ENCODE assay signal across 8 mouse cellular contexts in the genomic region with DNA sequence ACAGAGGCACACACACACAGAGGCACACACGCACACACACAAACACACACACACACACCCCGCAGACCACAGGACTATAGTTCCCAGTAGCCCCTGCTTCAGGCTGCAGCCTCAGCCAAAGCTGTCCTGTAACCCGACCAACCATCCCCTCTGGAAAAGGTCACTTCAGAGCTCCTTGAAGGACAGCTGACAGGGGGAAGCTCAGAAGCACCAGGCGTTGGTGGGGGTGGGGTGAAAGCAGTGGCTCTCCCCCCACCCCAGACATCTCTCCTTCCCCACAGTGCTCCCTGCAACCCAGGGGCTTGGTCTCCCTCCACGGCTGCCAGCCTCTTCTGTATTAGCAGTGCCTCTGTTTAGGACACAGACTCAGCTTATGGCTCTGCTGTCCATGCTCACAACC. TPM values are rescaled to one million over a fixed set of nuclear protein-coding genes. Genes with fewer than 3 reads are reported as not detected.
A peak's percentile ranks its signal among the peaks of the same experiment; 100 is the strongest.
DNase-seq lines count a peak whose midpoint lies in the region; ATAC-seq and TF ChIP-seq lines count a peak whose summit lies in the region.
"Had no signal": no experiment of that assay in that cellular context is flagged by ENCODE, and none has a peak within 500 bp of the region (broad histone marks: within the 10 kb centered on the region; RNA-seq: fewer than 3 reads in every experiment).

No protein-coding gene starts in this region.

- DNase-seq in hindbrain, embryonic 14.5 days (ENCODE audit: low spot score), result no peak
- DNase-seq in stomach, postnatal 0 days (ENCODE audit: low spot score), result no peak
- no peak for DNase-seq in right cerebral cortex, postnatal 36 days (ENCODE audit: low spot score in 2 of 2)

- TF ChIP-seq CTCF in stomach, postnatal 0 days (IDR thresholded peaks at IDR 0.05; ENCODE audit: low read depth), result no peak

- no peak for TF ChIP-seq EP300 in stomach, postnatal 0 days (optimal IDR thresholded peaks at IDR 0.05)

- WGBS in hindbrain, embryonic 12.5 days, result 43% methylated on average over 5 of the region's 5 CpGs
- WGBS in hindbrain, embryonic 16.5 days, result 51% methylated on average over 5 of the region's 5 CpGs
- 40% methylated on average over 5 of the region's 5 CpGs for WGBS in midbrain, embryonic 13.5 days
- 42% methylated on average over 5 of the region's 5 CpGs for WGBS in midbrain, embryonic 16.5 days
- 50% methylated on average over 5 of the region's 5 CpGs for WGBS in hindbrain, embryonic 14.5 days
- WGBS in stomach, postnatal 0 days, result 42% methylated on average over 5 of the region's 5 CpGs

- 0 out of 2 replicates have a peak, but pooled peaks cover 4% of the 10 kb centered on the region for H3K27me3 ChIP-seq in hindbrain, embryonic 12.5 days
- no peaks in the 10 kb centered on the region for H3K27me3 ChIP-seq in hindbrain, embryonic 16.5 days (replicated peaks; ENCODE audit: control insufficient read depth, insufficient read depth, low read length)
- H3K27me3 ChIP-seq in midbrain, embryonic 13.5 days, result no peaks in the 10 kb centered on the region
- no peaks in the 10 kb centered on the region for H3K27me3 ChIP-seq in midbrain, embryonic 16.5 days (ENCODE audit: control insufficient read depth, insufficient read depth, low read depth, low read length)
- no peaks in the 10 kb centered on the region for H3K27me3 ChIP-seq in hindbrain, embryonic 14.5 days (ENCODE audit: control insufficient read depth, insufficient read depth, low read length)
- H3K27me3 ChIP-seq in stomach, postnatal 0 days (ENCODE audit: control insufficient read depth, insufficient read depth, low read length), result no peaks in the 10 kb centered on the region

- no peak for ATAC-seq in hindbrain, embryonic 12.5 days (ENCODE audit: low FRiP score)
- ATAC-seq in hindbrain, embryonic 16.5 days, result no peak
- 0 out of 2 replicates have a peak, but pooled peaks have one; percentile 4 for ATAC-seq in midbrain, embryonic 13.5 days
- ATAC-seq in midbrain, embryonic 16.5 days, result no peak
- no peak for ATAC-seq in hindbrain, embryonic 14.5 days (ENCODE audit: low FRiP score)
- no peak for ATAC-seq in stomach, postnatal 0 days (ENCODE audit: low FRiP score, low TSS enrichment)

- no peak overlapping the region for H3K4me3 ChIP-seq in hindbrain, embryonic 12.5 days
- H3K4me3 ChIP-seq in hindbrain, embryonic 16.5 days (ENCODE audit: low read length), result no peak overlapping the region
- H3K4me3 ChIP-seq in midbrain, embryonic 13.5 days (replicated peaks), result no peak overlapping the region
- H3K4me3 ChIP-seq in midbrain, embryonic 16.5 days (ENCODE audit: low read depth, low read length), result no peak overlapping the region
- H3K4me3 ChIP-seq in hindbrain, embryonic 14.5 days (replicated peaks; ENCODE audit: low read length), result no peak overlapping the region
- no peak overlapping the region for H3K4me3 ChIP-seq in stomach, postnatal 0 days (ENCODE audit: low read depth, low read length)
- H3K4me3 ChIP-seq: erythroblast, embryonic 14.5 days had no signal

- H3K27ac ChIP-seq in hindbrain, embryonic 12.5 days, result peak overlapping the region; percentile 35; the same call in 1 of the 2 replicates
- H3K27ac ChIP-seq in hindbrain, embryonic 16.5 days (ENCODE audit: low read depth, low read length), result no peak overlapping the region; the same call in 1 of the 2 replicates
- 0 out of 2 replicates have a peak overlapping the region, but pooled peaks have one; percentile 9 for H3K27ac ChIP-seq in midbrain, embryonic 13.5 days
- no peak overlapping the region for H3K27ac ChIP-seq in midbrain, embryonic 16.5 days (ENCODE audit: low read length)
- peak overlapping the region; percentile 26; the same call in 1 of the 2 replicates for H3K27ac ChIP-seq in hindbrain, embryonic 14.5 days
- H3K27ac ChIP-seq in stomach, postnatal 0 days (replicated peaks), result peak overlapping the region; percentile 56

- H3K9ac ChIP-seq in hindbrain, embryonic 12.5 days, result 0 out of 2 replicates have a peak overlapping the region, but pooled peaks have one; percentile 8
- H3K9ac ChIP-seq in hindbrain, embryonic 16.5 days (ENCODE audit: low read depth, low read length), result no peak overlapping the region
- 0 out of 2 replicates have a peak overlapping the region, but pooled peaks have one; percentile 32 for H3K9ac ChIP-seq in midbrain, embryonic 13.5 days (replicated peaks)
- no peak overlapping the region for H3K9ac ChIP-seq in midbrain, embryonic 16.5 days (ENCODE audit: low read depth, low read length)
- H3K9ac ChIP-seq in hindbrain, embryonic 14.5 days, result no peak overlapping the region
- H3K9ac ChIP-seq in stomach, postnatal 0 days (ENCODE audit: low read length), result no peak overlapping the region

- H3K4me1 ChIP-seq in hindbrain, embryonic 12.5 days, result peaks cover 15% of the 10 kb centered on the region
- H3K4me1 ChIP-seq in hindbrain, embryonic 16.5 days (ENCODE audit: control insufficient read depth, insufficient read depth, low read depth, low read length), result 0 out of 2 replicates have a peak, but pooled peaks cover 6% of the 10 kb centered on the region
- peaks cover 18% of the 10 kb centered on the region for H3K4me1 ChIP-seq in midbrain, embryonic 13.5 days (replicated peaks)
- H3K4me1 ChIP-seq in midbrain, embryonic 16.5 days (ENCODE audit: control insufficient read depth, insufficient read depth, low read length), result no peaks in the 10 kb centered on the region; the same call in 1 of the 2 replicates
- H3K4me1 ChIP-seq in hindbrain, embryonic 14.5 days (replicated peaks; ENCODE audit: control insufficient read depth, insufficient read depth, low read length), result 0 out of 2 replicates have a peak, but pooled peaks cover 8% of the 10 kb centered on the region
- H3K4me1 ChIP-seq in stomach, postnatal 0 days (replicated peaks; ENCODE audit: control insufficient read depth, insufficient read depth), result no peaks in the 10 kb centered on the region; the same call in 1 of the 2 replicates

- H3K36me3 ChIP-seq in hindbrain, embryonic 12.5 days, result peaks cover 11% of the 10 kb centered on the region
- no peaks in the 10 kb centered on the region for H3K36me3 ChIP-seq in hindbrain, embryonic 16.5 days (ENCODE audit: control insufficient read depth, insufficient read depth, low read length)
- peaks cover 14% of the 10 kb centered on the region; the same call in 1 of the 2 replicates for H3K36me3 ChIP-seq in midbrain, embryonic 13.5 days
- no peaks in the 10 kb centered on the region for H3K36me3 ChIP-seq in midbrain, embryonic 16.5 days (ENCODE audit: control insufficient read depth, insufficient read depth, low read length)
- H3K36me3 ChIP-seq in hindbrain, embryonic 14.5 days (replicated peaks; ENCODE audit: control insufficient read depth, insufficient read depth), result peaks cover 11% of the 10 kb centered on the region
- no peaks in the 10 kb centered on the region for H3K36me3 ChIP-seq in stomach, postnatal 0 days (ENCODE audit: control insufficient read depth, insufficient read depth, low read length)

- H3K9me3 ChIP-seq in hindbrain, embryonic 12.5 days (replicated peaks), result no peaks in the 10 kb centered on the region
- no peaks in the 10 kb centered on the region for H3K9me3 ChIP-seq in hindbrain, embryonic 16.5 days (ENCODE audit: control insufficient read depth, low read length)
- H3K9me3 ChIP-seq in midbrain, embryonic 13.5 days, result no peaks in the 10 kb centered on the region
- H3K9me3 ChIP-seq in midbrain, embryonic 16.5 days (replicated peaks; ENCODE audit: control insufficient read depth, low read length, poor library complexity, severe bottlenecking), result no peaks in the 10 kb centered on the region
- H3K9me3 ChIP-seq in hindbrain, embryonic 14.5 days (ENCODE audit: control insufficient read depth, low read length), result no peaks in the 10 kb centered on the region
- H3K9me3 ChIP-seq in stomach, postnatal 0 days (ENCODE audit: control insufficient read depth, low read length), result no peaks in the 10 kb centered on the region

- no peak overlapping the region for H3K4me2 ChIP-seq in hindbrain, embryonic 12.5 days (replicated peaks)
- H3K4me2 ChIP-seq in hindbrain, embryonic 16.5 days (ENCODE audit: low read length), result no peak overlapping the region
- no peak overlapping the region for H3K4me2 ChIP-seq in midbrain, embryonic 13.5 days (replicated peaks)
- no peak overlapping the region for H3K4me2 ChIP-seq in midbrain, embryonic 16.5 days (ENCODE audit: low read length)
- H3K4me2 ChIP-seq in hindbrain, embryonic 14.5 days (replicated peaks), result no peak overlapping the region
- H3K4me2 ChIP-seq in stomach, postnatal 0 days (replicated peaks; ENCODE audit: low read depth), result no peak overlapping the region

RNA-seq across cellular contexts. Expression of gene Pygm, which starts 0.7 kb away (rescaled TPM):
- 1.8 and 3.9 TPM in 2 replicates for polyA plus RNA-seq in hindbrain, embryonic 12.5 days (2016; fragmentation: Nextera tagmentation; extraction: Ambion mirVana)
- 10.2 and 13.2 TPM in 2 replicates for polyA plus RNA-seq in hindbrain, embryonic 16.5 days (2015; fragmentation: Nextera tagmentation; extraction: Ambion mirVana)
- polyA plus RNA-seq in midbrain, embryonic 13.5 days (2015; fragmentation: Nextera tagmentation; extraction: Ambion mirVana), result 1.9 and 2.2 TPM in 2 replicates
- 7.3 and 7.5 TPM in 2 replicates for polyA plus RNA-seq in midbrain, embryonic 16.5 days (2015; fragmentation: Nextera tagmentation; extraction: Ambion mirVana)
- polyA plus RNA-seq in hindbrain, embryonic 14.5 days (2014; fragmentation: Nextera tagmentation; extraction: Ambion mirVana), result 6.2 and 6.8 TPM in 2 replicates
- polyA plus RNA-seq in stomach, postnatal 0 days (2015; fragmentation: Nextera tagmentation; extraction: Ambion mirVana), result 8.0 and 10.5 TPM in 2 replicates

RNA-seq across cellular contexts. Expression of gene Rasgrp2, which starts 15.7 kb away (rescaled TPM):
- 20.0 and 23.0 TPM in 2 replicates for polyA plus RNA-seq in hindbrain, embryonic 12.5 days (2016; fragmentation: Nextera tagmentation; extraction: Ambion mirVana)
- 184 and 232 TPM in 2 replicates for polyA plus RNA-seq in hindbrain, embryonic 16.5 days (2015; fragmentation: Nextera tagmentation; extraction: Ambion mirVana)
- 28.5 and 29.6 TPM in 2 replicates for polyA plus RNA-seq in midbrain, embryonic 13.5 days (2015; fragmentation: Nextera tagmentation; extraction: Ambion mirVana)
- polyA plus RNA-seq in midbrain, embryonic 16.5 days (2015; fragmentation: Nextera tagmentation; extraction: Ambion mirVana), result 91.4 and 139 TPM in 2 replicates
- 89.2 and 111 TPM in 2 replicates for polyA plus RNA-seq in hindbrain, embryonic 14.5 days (2014; fragmentation: Nextera tagmentation; extraction: Ambion mirVana)
- polyA plus RNA-seq in stomach, postnatal 0 days (2015; fragmentation: Nextera tagmentation; extraction: Ambion mirVana), result 53.4 and 57.3 TPM in 2 replicates

RNA-seq across cellular contexts. Expression of gene Sf1, which starts 20.0 kb away (rescaled TPM):
- polyA plus RNA-seq in hindbrain, embryonic 12.5 days (2016; fragmentation: Nextera tagmentation; extraction: Ambion mirVana), result 168 and 176 TPM in 2 replicates
- 81.4 and 106 TPM in 2 replicates for polyA plus RNA-seq in hindbrain, embryonic 16.5 days (2015; fragmentation: Nextera tagmentation; extraction: Ambion mirVana)
- polyA plus RNA-seq in midbrain, embryonic 13.5 days (2015; fragmentation: Nextera tagmentation; extraction: Ambion mirVana), result 120 and 128 TPM in 2 replicates
- 95.9 and 99.5 TPM in 2 replicates for polyA plus RNA-seq in midbrain, embryonic 16.5 days (2015; fragmentation: Nextera tagmentation; extraction: Ambion mirVana)
- polyA plus RNA-seq in hindbrain, embryonic 14.5 days (2014; fragmentation: Nextera tagmentation; extraction: Ambion mirVana), result 103 and 112 TPM in 2 replicates
- 42.3 and 52.0 TPM in 2 replicates for polyA plus RNA-seq in stomach, postnatal 0 days (2015; fragmentation: Nextera tagmentation; extraction: Ambion mirVana)

RNA-seq across cellular contexts. Expression of gene Nrxn2, which starts 35.1 kb away (rescaled TPM):
- polyA plus RNA-seq in hindbrain, embryonic 12.5 days (2016; fragmentation: Nextera tagmentation; extraction: Ambion mirVana), result 21.3 and 23.0 TPM in 2 replicates
- 29.1 and 37.1 TPM in 2 replicates for polyA plus RNA-seq in hindbrain, embryonic 16.5 days (2015; fragmentation: Nextera tagmentation; extraction: Ambion mirVana)
- 20.7 and 24.3 TPM in 2 replicates for polyA plus RNA-seq in midbrain, embryonic 13.5 days (2015; fragmentation: Nextera tagmentation; extraction: Ambion mirVana)
- polyA plus RNA-seq in midbrain, embryonic 16.5 days (2015; fragmentation: Nextera tagmentation; extraction: Ambion mirVana), result 30.4 and 37.5 TPM in 2 replicates
- 60.6 and 66.4 TPM in 2 replicates for polyA plus RNA-seq in hindbrain, embryonic 14.5 days (2014; fragmentation: Nextera tagmentation; extraction: Ambion mirVana)
- 0.83 and 1.3 TPM in 2 replicates for polyA plus RNA-seq in stomach, postnatal 0 days (2015; fragmentation: Nextera tagmentation; extraction: Ambion mirVana)

RNA-seq across cellular contexts. Expression of gene Map4k2, which starts 42.5 kb away (rescaled TPM):
- 15.0 and 16.0 TPM in 2 replicates for polyA plus RNA-seq in hindbrain, embryonic 12.5 days (2016; fragmentation: Nextera tagmentation; extraction: Ambion mirVana)
- polyA plus RNA-seq in hindbrain, embryonic 16.5 days (2015; fragmentation: Nextera tagmentation; extraction: Ambion mirVana), result 19.6 and 23.1 TPM in 2 replicates
- 13.6 and 17.1 TPM in 2 replicates for polyA plus RNA-seq in midbrain, embryonic 13.5 days (2015; fragmentation: Nextera tagmentation; extraction: Ambion mirVana)
- polyA plus RNA-seq in midbrain, embryonic 16.5 days (2015; fragmentation: Nextera tagmentation; extraction: Ambion mirVana), result 19.0 and 20.1 TPM in 2 replicates
- polyA plus RNA-seq in hindbrain, embryonic 14.5 days (2014; fragmentation: Nextera tagmentation; extraction: Ambion mirVana), result 12.4 and 15.4 TPM in 2 replicates
- 5.2 and 5.7 TPM in 2 replicates for polyA plus RNA-seq in stomach, postnatal 0 days (2015; fragmentation: Nextera tagmentation; extraction: Ambion mirVana)

Comparison
In these comparisons a context has a peak if more than half of its experiments do, and no peak if none do; other contexts are left out.
1. H3K27ac ChIP-seq: peak in hindbrain, embryonic 12.5 days (single experiment), midbrain, embryonic 13.5 days (single experiment), hindbrain, embryonic 14.5 days (single experiment) and stomach, postnatal 0 days (single experiment); none in hindbrain, embryonic 16.5 days (single experiment) and midbrain, embryonic 16.5 days (single experiment).
2. H3K9ac ChIP-seq: peak in hindbrain, embryonic 12.5 days (single experiment) and midbrain, embryonic 13.5 days (single experiment); none in hindbrain, embryonic 16.5 days (single experiment), midbrain, embryonic 16.5 days (single experiment), hindbrain, embryonic 14.5 days (single experiment) and stomach, postnatal 0 days (single experiment).